Mouse (Mus musculus) ES-Bruce4 (cell line): Measurements from ENCODE around the gene Parvg. TPM values are rescaled to one million over a fixed set of nuclear protein-coding genes. Genes with fewer than 3 reads are reported as not detected.

Experiments
- H3K27ac ChIP-seq: 2 replicates; pipeline ENCODE4 v1.5.1; 2012; ENCODE audit warnings: low read length, inconsistent platforms; ENCODE audit not compliant: insufficient read depth
- H3K27me3 ChIP-seq: 2 replicates; pipeline ENCODE4 v1.6.1; 2012; ENCODE audit warnings: mild to moderate bottlenecking, low read length, inconsistent platforms; ENCODE audit not compliant: control insufficient read depth, poor library complexity, insufficient read depth, severe bottlenecking
- H3K36me3 ChIP-seq: 2 replicates; pipeline ENCODE4 v1.6.1; 2012; ENCODE audit warnings: inconsistent platforms, mild to moderate bottlenecking, low read length, moderate library complexity; ENCODE audit not compliant: control insufficient read depth, poor library complexity, insufficient read depth, severe bottlenecking
- H3K4me1 ChIP-seq: one replicate; pipeline ENCODE4 v1.8.1; 2011; ENCODE audit warnings: low read length; ENCODE audit not compliant: control insufficient read depth, insufficient read depth
- H3K4me3 ChIP-seq: 2 replicates; pipeline ENCODE4 v1.5.1; 2011; ENCODE audit warnings: low read depth, mild to moderate bottlenecking, low read length
- H3K9ac ChIP-seq: 2 replicates; pipeline ENCODE4 v1.6.1; 2012; ENCODE audit warnings: low read depth, mild to moderate bottlenecking, inconsistent platforms; ENCODE audit not compliant: poor library complexity, severe bottlenecking
- H3K9me3 ChIP-seq: replicated peaks from 2 replicates; pipeline ENCODE4 v1.6.1; 2012; ENCODE audit warnings: mild to moderate bottlenecking, low read length, inconsistent platforms; ENCODE audit not compliant: control insufficient read depth, poor library complexity, insufficient read depth, severe bottlenecking
- CTCF ChIP-seq: IDR thresholded peaks from one replicate; pipeline ENCODE4 v1.8.1; 2011; ENCODE audit warnings: low read depth, low read length
- EP300 ChIP-seq: IDR thresholded peaks from 2 replicates; pipeline ENCODE4 v1.6.1; 2011; ENCODE audit warnings: low read depth, low read length; ENCODE audit not compliant: insufficient read depth
- POLR2A ChIP-seq: IDR thresholded peaks from one replicate; pipeline ENCODE4 v1.8.1; 2011; ENCODE audit warnings: low read length; ENCODE audit not compliant: insufficient read depth
- polyA plus RNA-seq: library from polyadenylated mRNA; stranded (reverse); fragments of >200 nt; gene quantifications from 2 replicates; pipeline ENCODE4 v1.2.4, GENCODE M21; 2011; ENCODE audit warnings: low read depth; ENCODE audit not compliant: missing spikeins, insufficient read depth, insufficient read length

Gene Parvg
- polyA plus RNA-seq, 1 experiment = not detected

GRCm38 (mm10) chr15:84294391-84294790, 29.4 kb upstream of the Parvg start:
- Histone ChIP-seq H3K9ac (no peak overlapping the region), H3K9me3 (no peaks in the 10 kb centered on the region), H3K27me3 (no peaks in the 10 kb centered on the region), H3K36me3 (peaks cover 17% of the 10 kb centered on the region), H3K4me3 (no peak overlapping the region), H3K4me1 (no peaks in the 10 kb centered on the region), H3K27ac (no peak overlapping the region)
- TF ChIP-seq EP300 = no peak
- TF ChIP-seq CTCF = no peak
- no peak for TF ChIP-seq POLR2A

GRCm38 (mm10) chr15:84295225-84295624, 28.6 kb upstream of the Parvg start:
- no peaks in the 10 kb centered on the region for H3K4me1 ChIP-seq
- TF ChIP-seq POLR2A (no peak), CTCF (no peak), EP300 (no peak)
- no peak overlapping the region for H3K27ac ChIP-seq
- H3K27me3 ChIP-seq = no peaks in the 10 kb centered on the region
- no peaks in the 10 kb centered on the region for H3K9me3 ChIP-seq
- H3K36me3 ChIP-seq = peaks cover 17% of the 10 kb centered on the region
- no peak overlapping the region for H3K4me3 ChIP-seq
- no peak overlapping the region for H3K9ac ChIP-seq

GRCm38 (mm10) chr15:84297454-84297853, 26.4 kb upstream of the Parvg start:
- H3K27me3 ChIP-seq = no peaks in the 10 kb centered on the region
- TF ChIP-seq POLR2A (no peak), CTCF (no peak), EP300 (no peak)
- peaks cover 2% of the 10 kb centered on the region for H3K4me1 ChIP-seq
- H3K36me3 ChIP-seq = peaks cover 10% of the 10 kb centered on the region
- H3K9ac ChIP-seq = no peak overlapping the region
- H3K27ac ChIP-seq = no peak overlapping the region
- H3K4me3 ChIP-seq = no peak overlapping the region
- H3K9me3 ChIP-seq = no peaks in the 10 kb centered on the region

GRCm38 (mm10) chr15:84298804-84299370, 24.9 kb upstream of the Parvg start:
- Histone ChIP-seq H3K9me3 (no peaks in the 10 kb centered on the region), H3K27ac (no peak overlapping the region), H3K4me1 (peaks cover 3% of the 10 kb centered on the region), H3K27me3 (no peaks in the 10 kb centered on the region), H3K9ac (no peak overlapping the region), H3K4me3 (no peak overlapping the region), H3K36me3 (peaks cover 3% of the 10 kb centered on the region; the same call in 1 of the 2 replicates)
- TF ChIP-seq CTCF = no peak

GRCm38 (mm10) chr15:84299662-84300333, 24.0 kb upstream of the Parvg start:
- no peaks in the 10 kb centered on the region for H3K27me3 ChIP-seq
- no peak for TF ChIP-seq CTCF
- TF ChIP-seq POLR2A = no peak
- TF ChIP-seq EP300 = no peak
- no peaks in the 10 kb centered on the region for H3K9me3 ChIP-seq
- H3K27ac ChIP-seq = no peak overlapping the region
- H3K4me3 ChIP-seq = no peak overlapping the region
- peaks cover 3% of the 10 kb centered on the region for H3K4me1 ChIP-seq
- H3K9ac ChIP-seq = no peak overlapping the region
- H3K36me3 ChIP-seq = no peaks in the 10 kb centered on the region

GRCm38 (mm10) chr15:84300591-84300990, 23.2 kb upstream of the Parvg start:
- no peaks in the 10 kb centered on the region for H3K9me3 ChIP-seq
- no peak for TF ChIP-seq CTCF
- no peak for TF ChIP-seq EP300
- no peak for TF ChIP-seq POLR2A
- no peaks in the 10 kb centered on the region for H3K36me3 ChIP-seq
- no peak overlapping the region for H3K4me3 ChIP-seq
- H3K4me1 ChIP-seq = peaks cover 3% of the 10 kb centered on the region
- H3K27me3 ChIP-seq = no peaks in the 10 kb centered on the region
- H3K27ac ChIP-seq = no peak overlapping the region
- no peak overlapping the region for H3K9ac ChIP-seq
